Comparison of ENCODE assay signal across 8 mouse cellular contexts in the genomic region with DNA sequence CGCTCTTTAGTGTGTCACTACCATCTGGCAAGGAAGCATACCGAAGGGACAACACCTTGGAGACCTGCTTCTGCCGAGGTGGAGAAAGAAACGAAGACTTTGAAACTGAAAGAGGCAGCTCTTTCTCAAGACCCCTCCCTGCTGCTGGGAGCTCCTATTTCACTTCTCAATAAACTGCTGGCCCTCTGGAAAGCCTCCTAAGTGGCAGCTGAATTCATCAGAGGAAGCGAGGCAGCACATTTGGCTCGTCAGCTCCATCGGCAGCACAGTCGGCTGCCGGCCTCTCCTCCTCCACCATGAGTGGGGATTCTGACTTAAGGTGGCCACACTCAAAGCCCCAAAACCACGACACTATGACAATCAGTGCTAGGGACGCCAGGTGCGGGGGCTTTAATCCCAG. TPM values are rescaled to one million over a fixed set of nuclear protein-coding genes. Genes with fewer than 3 reads are reported as not detected.
A peak's percentile ranks its signal among the peaks of the same experiment; 100 is the strongest.
DNase-seq lines count a peak whose midpoint lies in the region; ATAC-seq and TF ChIP-seq lines count a peak whose summit lies in the region.

No protein-coding gene starts in this region.

- WGBS in lung, embryonic 15.5 days: 40% methylated on average over 12 of the region's 12 CpGs
- WGBS in forebrain, embryonic 15.5 days: 55% methylated on average over 12 of the region's 12 CpGs
- WGBS in limb, embryonic 14.5 days: 33% methylated on average over 12 of the region's 12 CpGs

- no peak for TF ChIP-seq POLR2A in limb, embryonic 14.5 days (IDR thresholded peaks at IDR 0.05; ENCODE audit: borderline replicate concordance, extremely low read depth, insufficient read depth, insufficient read length)

- peaks cover 16% of the 10 kb centered on the region for H3K4me1 ChIP-seq in lung, embryonic 15.5 days
- peaks cover 12% of the 10 kb centered on the region; the same call in 1 of the 2 replicates for H3K4me1 ChIP-seq in forebrain, embryonic 15.5 days
- peaks cover 14% of the 10 kb centered on the region for H3K4me1 ChIP-seq in limb, embryonic 14.5 days (ENCODE audit: control insufficient read depth, insufficient read depth, low read length)

- peak overlapping the region; percentile 70 for H3K27ac ChIP-seq in lung, embryonic 15.5 days
- H3K27ac ChIP-seq in forebrain, embryonic 15.5 days (replicated peaks): 0 out of 2 replicates have a peak overlapping the region, but pooled peaks have one; percentile 13
- peak overlapping the region; percentile 59 for H3K27ac ChIP-seq in limb, embryonic 14.5 days (replicated peaks; ENCODE audit: low read depth, low read length)

- no peaks in the 10 kb centered on the region for H3K9me3 ChIP-seq in lung, embryonic 15.5 days
- no peaks in the 10 kb centered on the region for H3K9me3 ChIP-seq in forebrain, embryonic 15.5 days
- no peaks in the 10 kb centered on the region for H3K9me3 ChIP-seq in limb, embryonic 14.5 days (ENCODE audit: control insufficient read depth, low read length)

- H3K36me3 ChIP-seq in lung, embryonic 15.5 days: peaks cover 13% of the 10 kb centered on the region; the same call in 1 of the 2 replicates
- 0 out of 2 replicates have a peak, but pooled peaks cover 4% of the 10 kb centered on the region for H3K36me3 ChIP-seq in forebrain, embryonic 15.5 days
- H3K36me3 ChIP-seq in limb, embryonic 14.5 days (ENCODE audit: control insufficient read depth, insufficient read depth, low read length): peaks cover 44% of the 10 kb centered on the region

- H3K9ac ChIP-seq in lung, embryonic 15.5 days: no peak overlapping the region
- no peak overlapping the region for H3K9ac ChIP-seq in forebrain, embryonic 15.5 days (replicated peaks)
- no peak overlapping the region; the same call in 1 of the 2 replicates for H3K9ac ChIP-seq in limb, embryonic 14.5 days (ENCODE audit: low read depth, low read length, severe bottlenecking)

- H3K27me3 ChIP-seq in lung, embryonic 15.5 days: no peaks in the 10 kb centered on the region
- H3K27me3 ChIP-seq in forebrain, embryonic 15.5 days: no peaks in the 10 kb centered on the region
- H3K27me3 ChIP-seq in limb, embryonic 14.5 days (ENCODE audit: control insufficient read depth, insufficient read depth, low read length): no peaks in the 10 kb centered on the region

- DNase-seq in cerebellum, adult 11-12 months: peak; percentile 18
- no peak for DNase-seq in cerebellum, adult 9-10 months
- DNase-seq in lung, adult 18-20 months: no peak
- DNase-seq in limb, embryonic 14.5 days (ENCODE audit: low spot score): peak; percentile 45
- no peak for DNase-seq in MN1 (ENCODE audit: low spot score)
- no peak for DNase-seq in lung, postnatal 10 days

- ATAC-seq in lung, embryonic 15.5 days (ENCODE audit: borderline replicate concordance, extremely low read depth, low FRiP score, low TSS enrichment): no peak
- ATAC-seq in forebrain, embryonic 15.5 days (replicated peaks): no peak
- ATAC-seq in limb, embryonic 14.5 days (ENCODE audit: low FRiP score, low read depth): no peak

- peak overlapping the region; percentile 23 for H3K4me2 ChIP-seq in lung, embryonic 15.5 days
- no peak overlapping the region for H3K4me2 ChIP-seq in forebrain, embryonic 15.5 days (replicated peaks)
- H3K4me2 ChIP-seq in limb, embryonic 14.5 days (replicated peaks; ENCODE audit: low read depth, low read length, severe bottlenecking): peak overlapping the region; percentile 20

- no peak overlapping the region for H3K4me3 ChIP-seq in lung, embryonic 15.5 days
- H3K4me3 ChIP-seq in forebrain, embryonic 15.5 days: no peak overlapping the region
- no peak overlapping the region; the same call in 1 of the 2 replicates for H3K4me3 ChIP-seq in limb, embryonic 14.5 days (replicated peaks; ENCODE audit: low read length)

RNA-seq across cellular contexts. Expression of gene B4galt5, which starts 41.3 kb away (rescaled TPM):
- 13.6 and 15.8 TPM in 2 replicates for polyA plus RNA-seq in lung, embryonic 15.5 days (2015; fragmentation: Nextera tagmentation; extraction: Ambion mirVana)
- 15.2 and 18.8 TPM in 2 replicates for polyA plus RNA-seq in forebrain, embryonic 15.5 days (2015; fragmentation: Nextera tagmentation; extraction: Ambion mirVana)
- polyA plus RNA-seq in limb, embryonic 14.5 days (2012; rRNA removed): 21.8 and 23.6 TPM in 2 replicates
- 23.2 and 24.5 TPM in 2 replicates for polyA plus RNA-seq in limb, embryonic 14.5 days (2014; fragmentation: Nextera tagmentation; extraction: Ambion mirVana)

Comparison
In these comparisons a context has a peak if more than half of its experiments do, and no peak if none do; other contexts are left out.
1. DNase-seq: peak in cerebellum, adult 11-12 months (single experiment) and limb, embryonic 14.5 days (single experiment); none in cerebellum, adult 9-10 months (single experiment), lung, adult 18-20 months (0 of 2), MN1 (single experiment) and lung, postnatal 10 days (single experiment).
2. H3K27ac ChIP-seq: peak in every context shown above with its lines; median percentile 70 in lung, embryonic 15.5 days; 59 in limb, embryonic 14.5 days; 13 in forebrain, embryonic 15.5 days.